Mouse (Mus musculus) liver, postnatal 0 days (tissue): ENCODE data around the gene Fign. TPM values are rescaled to one million over a fixed set of nuclear protein-coding genes. Genes with fewer than 3 reads are reported as not detected.

Experiments
- ATAC-seq: fragments of 200-750 bp; cut with Nextera tagmentation; 2 replicates; pipeline ENCODE4 v1.8.0; 2017; ENCODE audit warnings: mild to moderate bottlenecking, moderate library complexity
- DNase-seq: peaks from one replicate; pipeline ENCODE4 v3.0.0-alpha.2; 2016
- H3K27ac ChIP-seq: fragments of 300-500 bp; sonication (generic); 2 replicates; pipeline ENCODE4 v1.5.1; 2014; ENCODE audit warnings: antibody characterized with exemption, moderate library complexity, mild to moderate bottlenecking, low read depth
- H3K27me3 ChIP-seq: fragments of 300-500 bp; sonication (generic); 2 replicates; pipeline ENCODE4 v1.6.1; 2014; ENCODE audit warnings: low read length, control low read depth, mixed read lengths; ENCODE audit not compliant: insufficient read depth
- H3K36me3 ChIP-seq: fragments of 300-500 bp; sonication (generic); replicated peaks from 2 replicates; pipeline ENCODE4 v1.6.1; 2014; ENCODE audit warnings: mild to moderate bottlenecking, control low read depth, low read length, moderate library complexity, mixed read lengths; ENCODE audit not compliant: insufficient read depth
- H3K4me1 ChIP-seq: fragments of 300-500 bp; sonication (generic); 2 replicates; pipeline ENCODE4 v1.6.1; 2014; ENCODE audit warnings: antibody characterized with exemption, mild to moderate bottlenecking, control low read depth; ENCODE audit not compliant: insufficient read depth
- H3K4me2 ChIP-seq: fragments of 300-500 bp; sonication (generic); 2 replicates; pipeline ENCODE4 v1.6.1; 2014; ENCODE audit warnings: low read depth, mild to moderate bottlenecking, low read length, moderate library complexity, mixed read lengths
- H3K4me3 ChIP-seq: fragments of 300-500 bp; sonication (generic); 2 replicates; pipeline ENCODE4 v1.5.1; 2014; ENCODE audit warnings: low read depth, low read length
- H3K9ac ChIP-seq: fragments of 300-500 bp; sonication (generic); replicated peaks from 2 replicates; pipeline ENCODE4 v1.6.1; 2014; ENCODE audit warnings: mild to moderate bottlenecking, moderate library complexity
- H3K9me3 ChIP-seq: fragments of 300-500 bp; sonication (generic); 2 replicates; pipeline ENCODE4 v1.6.1; 2016; ENCODE audit warnings: mild to moderate bottlenecking, control low read depth, low read length, mixed read lengths
- CTCF ChIP-seq: sonication (generic); IDR thresholded peaks from 2 replicates; pipeline ENCODE4 v1.5.1; 2016; ENCODE audit warnings: antibody characterized with exemption, low read depth
- EP300 ChIP-seq: IDR thresholded peaks from 2 replicates; pipeline ENCODE4 v1.6.1; 2016; ENCODE audit warnings: antibody characterized with exemption, low read depth, mild to moderate bottlenecking
- WGBS: fragments of 180-500 bp; shearing (Covaris S2); extraction: QIAGEN DNeasy Blood & Tissue Kit; methylation state at CpG from one replicate; pipeline ENCODE4 v1.1.7; 2014; ENCODE audit not compliant: insufficient replicate concordance; 5-methylcytosine and 5-hydroxymethylcytosine counted together
- polyA plus RNA-seq: library from polyadenylated mRNA; unstranded; fragments of >200 nt; fragmentation: Nextera tagmentation; extraction: Ambion mirVana; gene quantifications from 2 replicates; pipeline ENCODE4 v1.2.1, GENCODE M21; 2015

Gene Fign
- polyA plus RNA-seq, 1 experiment from 2014 or later, result 1.2 TPM

DNA sequence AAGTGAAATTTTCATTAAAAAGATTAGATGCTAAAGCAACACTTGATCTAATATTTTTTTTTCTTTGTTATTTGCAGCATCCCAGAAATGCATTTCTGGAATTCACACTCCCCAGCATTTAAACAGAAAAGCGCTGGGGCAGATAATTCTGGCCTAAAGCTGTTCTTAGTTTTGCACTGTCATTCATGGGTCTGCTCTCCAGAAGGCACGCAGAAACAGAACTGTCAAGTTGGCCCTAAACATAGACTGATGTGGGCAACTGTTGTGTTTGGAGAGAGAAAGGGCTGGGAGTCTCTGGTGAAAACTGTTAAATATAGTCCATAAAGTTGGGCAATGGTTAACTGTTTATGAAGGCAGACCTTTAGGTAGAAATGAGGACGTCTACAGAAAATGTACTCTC is 62.4 kb downstream of the Fign start:
- no peaks in the 10 kb centered on the region for H3K9me3 ChIP-seq
- WGBS, result 47% methylated on average over 3 of the region's 3 CpGs
- no peaks in the 10 kb centered on the region for H3K36me3 ChIP-seq
- H3K4me1 ChIP-seq, result no peaks in the 10 kb centered on the region
- H3K9ac ChIP-seq, result no peak overlapping the region
- no peak overlapping the region for H3K4me3 ChIP-seq
- no peak overlapping the region for H3K27ac ChIP-seq
- H3K27me3 ChIP-seq, result no peaks in the 10 kb centered on the region
- ATAC-seq (no peak), DNase-seq (no peak)
- no peak for TF ChIP-seq CTCF
- no peak for TF ChIP-seq EP300
- no peak overlapping the region for H3K4me2 ChIP-seq

DNA sequence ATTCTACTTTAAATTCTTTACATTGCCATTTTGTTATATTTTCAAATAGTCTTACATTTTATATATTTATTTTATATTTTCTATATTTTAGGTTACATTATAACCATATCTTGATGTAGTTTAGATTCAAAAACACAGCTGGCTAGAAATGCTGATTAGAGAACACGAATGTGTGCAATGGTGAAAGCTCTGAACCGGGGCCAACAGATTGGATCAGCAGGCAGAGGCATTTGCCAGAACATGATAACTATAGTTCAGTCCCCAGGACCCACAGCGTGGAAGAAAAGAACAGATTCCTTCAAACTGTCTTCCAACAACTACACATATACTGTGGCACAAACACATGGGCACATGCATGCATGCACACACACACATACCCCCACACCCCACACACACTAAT is 64.0 kb downstream of the Fign start:
- no peak for DNase-seq
- Histone ChIP-seq H3K27ac (no peak overlapping the region), H3K4me3 (no peak overlapping the region), H3K4me1 (no peaks in the 10 kb centered on the region), H3K27me3 (no peaks in the 10 kb centered on the region), H3K9me3 (no peaks in the 10 kb centered on the region), H3K36me3 (no peaks in the 10 kb centered on the region), H3K4me2 (no peak overlapping the region), H3K9ac (no peak overlapping the region)
- WGBS, result 72% methylated on average over 3 of the region's 3 CpGs
- no peak for ATAC-seq
- no peak for TF ChIP-seq EP300
- TF ChIP-seq CTCF, result no peak

DNA sequence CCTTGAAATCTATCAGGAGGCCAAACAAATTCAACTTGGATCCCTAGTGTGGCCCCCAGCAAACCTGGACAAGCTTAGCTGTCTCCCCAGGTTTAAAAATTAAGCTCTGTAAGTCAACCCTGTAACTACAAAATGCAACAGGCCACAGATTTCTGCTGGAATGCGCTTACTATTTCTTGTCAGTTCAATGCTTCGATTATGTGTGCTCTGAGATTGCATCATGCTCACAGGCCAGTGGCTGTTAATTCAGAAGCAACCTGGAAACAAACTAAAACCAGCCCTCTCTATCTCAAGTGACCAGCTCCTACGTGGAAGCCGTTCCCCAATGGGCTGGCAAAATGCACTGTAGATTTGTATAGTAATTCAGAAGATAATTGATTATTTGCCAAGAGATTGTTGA is 71.9 kb downstream of the Fign start:
- Histone ChIP-seq H3K27ac (no peak overlapping the region), H3K4me1 (no peaks in the 10 kb centered on the region), H3K36me3 (no peaks in the 10 kb centered on the region), H3K4me3 (no peak overlapping the region), H3K4me2 (no peak overlapping the region), H3K27me3 (no peaks in the 10 kb centered on the region), H3K9me3 (no peaks in the 10 kb centered on the region), H3K9ac (no peak overlapping the region)
- ATAC-seq (no peak), DNase-seq (no peak)
- TF ChIP-seq EP300, result no peak
- TF ChIP-seq CTCF, result no peak
- WGBS, result 59% methylated on average over 4 of the region's 4 CpGs

DNA sequence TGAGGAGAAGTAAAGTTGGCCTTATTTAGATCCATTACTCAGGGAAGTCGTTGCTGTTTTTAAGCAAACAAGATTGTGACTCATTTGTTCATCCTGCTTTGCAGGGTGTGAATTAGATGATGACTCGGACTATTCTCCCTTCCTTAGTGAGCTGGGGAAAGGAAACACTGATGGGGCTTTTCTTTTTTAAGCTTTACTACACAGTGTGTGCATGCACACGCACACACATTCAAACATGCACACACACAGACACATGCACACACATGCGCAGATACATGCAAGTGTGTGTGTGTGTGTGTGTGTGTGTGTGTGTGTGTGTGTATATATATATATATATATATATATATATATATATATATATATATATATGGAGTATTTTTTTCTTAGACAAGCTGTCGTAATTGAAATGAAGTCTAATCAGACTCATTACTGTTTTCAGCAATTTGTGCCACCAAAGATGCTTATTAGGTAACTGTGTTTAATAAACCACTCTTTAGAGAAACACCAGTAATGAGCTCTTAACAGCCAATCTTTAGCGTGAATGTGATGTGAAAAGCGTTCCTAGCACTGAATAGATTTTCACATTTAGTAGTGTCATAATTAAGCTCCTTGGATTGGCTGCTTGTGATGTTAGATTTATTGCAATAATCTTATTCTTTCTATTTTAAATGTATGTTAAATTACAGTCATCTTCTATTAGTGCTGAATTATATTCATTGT is 103.4 kb downstream of the Fign start:
- H3K4me1 ChIP-seq, result no peaks in the 10 kb centered on the region
- no peak for TF ChIP-seq CTCF
- no peak for TF ChIP-seq EP300
- H3K36me3 ChIP-seq, result no peaks in the 10 kb centered on the region
- DNase-seq (no peak), ATAC-seq (no peak)
- WGBS, result 67% methylated on average over 7 of the region's 7 CpGs
- H3K27me3 ChIP-seq, result no peaks in the 10 kb centered on the region
- no peak overlapping the region for H3K9ac ChIP-seq
- no peak overlapping the region for H3K4me3 ChIP-seq
- H3K4me2 ChIP-seq, result no peak overlapping the region
- H3K9me3 ChIP-seq, result no peaks in the 10 kb centered on the region
- H3K27ac ChIP-seq, result no peak overlapping the region

DNA sequence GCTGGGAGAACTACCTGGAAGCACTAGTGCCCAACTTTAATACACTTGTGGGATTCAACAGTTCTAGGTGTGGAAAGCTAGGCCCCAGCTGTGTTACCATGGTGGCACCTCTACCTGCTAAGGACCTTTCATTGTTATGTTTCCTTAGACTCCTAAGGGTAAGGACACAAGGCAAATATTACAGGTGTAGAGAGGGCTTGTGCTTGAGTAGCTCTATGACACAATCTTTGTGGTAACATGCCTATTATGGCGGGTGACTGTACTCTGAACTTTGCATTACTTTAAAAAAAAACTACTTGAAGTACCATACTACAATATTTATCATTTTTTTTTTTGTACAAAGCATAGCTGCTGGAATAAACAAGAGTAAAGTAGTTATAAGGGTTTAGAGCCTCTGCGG is 112.4 kb downstream of the Fign start:
- TF ChIP-seq CTCF, result no peak
- no peak for TF ChIP-seq EP300
- Histone ChIP-seq H3K4me1 (no peaks in the 10 kb centered on the region), H3K9ac (no peak overlapping the region), H3K4me2 (no peak overlapping the region), H3K9me3 (no peaks in the 10 kb centered on the region), H3K36me3 (no peaks in the 10 kb centered on the region), H3K27ac (no peak overlapping the region), H3K4me3 (no peak overlapping the region), H3K27me3 (no peaks in the 10 kb centered on the region)
- ATAC-seq (no peak), DNase-seq (no peak)
- WGBS, result 80% methylated on average over 2 of the region's 2 CpGs

DNA sequence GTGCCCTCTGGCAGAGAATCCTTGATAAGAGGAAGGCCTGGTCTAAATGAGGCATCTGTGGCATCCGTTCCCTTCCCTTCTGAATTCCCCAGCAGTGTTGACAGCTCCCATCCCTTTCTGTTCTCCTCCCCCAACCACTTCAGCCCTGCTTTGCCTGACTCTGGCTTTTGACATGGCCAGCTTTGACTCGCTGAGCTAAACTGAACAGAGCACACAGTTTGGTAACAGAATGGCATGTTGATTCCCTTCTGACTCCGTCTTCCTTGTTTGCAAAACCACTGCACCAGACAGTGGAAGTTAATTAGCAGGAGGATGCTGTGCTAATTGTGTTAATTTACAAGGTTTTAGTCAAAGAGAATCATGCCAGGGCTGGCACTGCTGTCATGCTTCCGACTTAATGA is 115.5 kb downstream of the Fign start:
- Histone ChIP-seq H3K27ac (no peak overlapping the region), H3K4me2 (no peak overlapping the region), H3K9me3 (no peaks in the 10 kb centered on the region), H3K9ac (no peak overlapping the region), H3K4me3 (no peak overlapping the region), H3K4me1 (no peaks in the 10 kb centered on the region), H3K27me3 (no peaks in the 10 kb centered on the region), H3K36me3 (0 out of 2 replicates have a peak, but pooled peaks cover 12% of the 10 kb centered on the region)
- DNase-seq (no peak), ATAC-seq (no peak)
- no peak for TF ChIP-seq CTCF
- no peak for TF ChIP-seq EP300
- 54% methylated on average over 4 of the region's 4 CpGs for WGBS

DNA sequence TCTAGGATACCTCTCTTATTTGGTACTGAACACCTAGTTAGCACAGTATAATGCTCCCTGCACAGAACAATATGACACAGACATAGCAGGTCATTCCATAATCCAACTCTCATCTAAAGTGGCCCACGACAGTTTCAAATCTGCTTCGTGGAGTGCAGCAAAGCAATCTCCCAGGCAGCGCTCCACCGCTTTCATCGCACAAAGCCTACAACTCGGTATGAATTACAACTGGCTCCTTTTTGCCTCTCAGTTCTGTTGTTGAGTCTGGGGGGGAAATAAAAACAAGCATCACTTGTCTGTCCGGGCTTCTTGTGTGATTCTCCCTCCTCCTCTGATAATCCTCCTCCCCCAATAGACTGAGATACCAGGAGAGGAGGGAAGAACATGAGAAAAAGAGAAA is 116.4 kb downstream of the Fign start:
- 83% methylated on average over 7 of the region's 7 CpGs for WGBS
- Histone ChIP-seq H3K4me3 (no peak overlapping the region), H3K9ac (no peak overlapping the region), H3K36me3 (0 out of 2 replicates have a peak, but pooled peaks cover 12% of the 10 kb centered on the region), H3K9me3 (no peaks in the 10 kb centered on the region), H3K4me2 (no peak overlapping the region), H3K27ac (no peak overlapping the region), H3K4me1 (no peaks in the 10 kb centered on the region), H3K27me3 (no peaks in the 10 kb centered on the region)
- ATAC-seq (no peak), DNase-seq (no peak)
- TF ChIP-seq EP300 (no peak), CTCF (no peak)
